ENCODE assay signal across 8 mouse cellular contexts in the genomic region with DNA sequence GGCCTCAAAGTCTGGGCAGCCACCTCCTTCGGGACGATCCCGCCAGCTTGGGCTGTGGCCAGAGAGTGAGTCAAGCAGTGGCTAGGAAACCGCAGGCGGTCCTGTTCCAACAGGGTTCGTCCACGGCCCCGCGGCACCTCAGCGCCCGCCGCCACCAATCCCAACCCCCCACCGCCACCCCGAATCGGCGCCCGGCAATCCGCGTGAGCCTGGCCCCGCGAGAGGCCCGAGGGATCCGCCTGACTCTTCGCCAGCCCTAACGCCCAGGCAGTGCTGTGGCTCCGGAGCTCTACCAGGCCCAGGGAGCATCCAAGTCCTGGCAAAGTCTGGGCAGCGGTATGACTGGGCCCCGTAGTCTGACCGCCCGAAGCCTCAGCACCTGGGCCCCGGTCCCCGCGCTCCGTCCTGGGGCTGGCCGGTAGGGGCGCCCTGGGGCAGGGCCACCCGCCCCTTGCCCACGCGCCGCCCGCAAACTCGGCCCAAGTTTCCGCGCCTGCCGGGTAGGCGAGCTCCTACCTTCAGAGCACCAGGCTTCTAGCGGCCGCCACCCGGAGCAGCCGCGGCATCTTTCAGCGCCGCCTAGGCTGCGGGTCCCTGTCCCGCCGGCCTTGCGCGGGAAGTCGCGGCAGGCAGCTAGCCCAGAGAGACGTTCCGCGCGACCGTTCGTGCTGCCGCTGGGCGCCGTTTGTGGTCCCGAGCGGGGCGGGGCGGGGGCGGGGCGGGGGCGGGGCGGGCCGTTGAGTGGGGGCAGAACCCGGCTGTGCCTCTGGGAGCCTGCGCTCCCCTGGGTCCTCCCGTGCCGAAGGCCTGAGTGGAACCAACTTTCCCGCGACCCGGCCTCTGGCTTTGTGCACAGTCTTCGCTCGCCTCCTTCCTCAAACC. TPM values are rescaled to one million over a fixed set of nuclear protein-coding genes. Genes with fewer than 3 reads are reported as not detected.
DNase-seq lines count a peak whose midpoint lies in the region; ATAC-seq lines count a peak whose summit lies in the region.

A gene (minus strand): TSS at position 700 of the 882 bp plus-strand sequence.

- peak within 1 kb of the TSS; percentile 84 for H3K4me2 ChIP-seq in intestine, embryonic 15.5 days (replicated peaks)
- peak within 1 kb of the TSS; percentile 96 for H3K4me2 ChIP-seq in midbrain, embryonic 11.5 days

- under 1% methylated on average over 79 of the region's 87 CpGs for WGBS in intestine, embryonic 15.5 days
- under 1% methylated on average over 87 of the region's 87 CpGs for WGBS in limb, embryonic 10.5 days
- under 1% methylated on average over 85 of the region's 87 CpGs for WGBS in midbrain, embryonic 11.5 days

- H3K36me3 ChIP-seq in intestine, embryonic 15.5 days = peaks cover 14% of the 10 kb centered on the region
- H3K36me3 ChIP-seq in limb, embryonic 10.5 days = peaks cover 20% of the 10 kb centered on the region
- peaks cover 3% of the 10 kb centered on the region; the same call in 1 of the 2 replicates for H3K36me3 ChIP-seq in midbrain, embryonic 11.5 days (ENCODE audit: control insufficient read depth, insufficient read depth, low read length)

- peak; percentile 67 for DNase-seq in layer of hippocampus, adult 11-12 months (ENCODE audit: low spot score)
- DNase-seq in layer of hippocampus, adult 9-10 months (ENCODE audit: low spot score) = no peak
- DNase-seq in embryo, embryonic 10 days (ENCODE audit: low spot score) = peak; percentile 75
- DNase-seq in gastrocnemius, postnatal 36 days = peak; percentile 55 to 76
- peak; percentile 87 for DNase-seq in limb, embryonic 10.5 days (ENCODE audit: low spot score)
- peak; percentile 97 for DNase-seq in midbrain, embryonic 11.5 days (ENCODE audit: low spot score, missing footprints)
- DNase-seq in right cerebral cortex, postnatal 36 days (ENCODE audit: low spot score in 2 of 2) = peak; percentile 14 to 30

- H3K27me3 ChIP-seq in intestine, embryonic 15.5 days (replicated peaks) = no peaks in the 10 kb centered on the region
- peaks cover 42% of the 10 kb centered on the region for H3K27me3 ChIP-seq in limb, embryonic 10.5 days (ENCODE audit: low read depth, poor library complexity, severe bottlenecking)
- H3K27me3 ChIP-seq in midbrain, embryonic 11.5 days (ENCODE audit: control insufficient read depth, insufficient read depth, low read length) = peaks cover 4% of the 10 kb centered on the region; the same call in 1 of the 2 replicates

- H3K9me3 ChIP-seq in intestine, embryonic 15.5 days = no peaks in the 10 kb centered on the region
- H3K9me3 ChIP-seq in limb, embryonic 10.5 days (replicated peaks) = no peaks in the 10 kb centered on the region
- no peaks in the 10 kb centered on the region for H3K9me3 ChIP-seq in midbrain, embryonic 11.5 days (ENCODE audit: control insufficient read depth, low read length)

- intact Hi-C loops in gastrocnemius, postnatal 36 days (cut with DNase I) = no loop called here

- H3K4me1 ChIP-seq in intestine, embryonic 15.5 days (replicated peaks) = peaks cover 27% of the 10 kb centered on the region
- H3K4me1 ChIP-seq in limb, embryonic 10.5 days = peaks cover 61% of the 10 kb centered on the region
- H3K4me1 ChIP-seq in midbrain, embryonic 11.5 days (ENCODE audit: control insufficient read depth, insufficient read depth, low read length) = peaks cover 10% of the 10 kb centered on the region

- H3K27ac ChIP-seq in intestine, embryonic 15.5 days = peak within 1 kb of the TSS; percentile 86
- peak within 1 kb of the TSS; percentile 93 for H3K27ac ChIP-seq in limb, embryonic 10.5 days
- peak within 1 kb of the TSS; percentile 25; the same call in 1 of the 2 replicates for H3K27ac ChIP-seq in midbrain, embryonic 11.5 days (ENCODE audit: low read depth, low read length)

- peak within 1 kb of the TSS; percentile 93 for H3K4me3 ChIP-seq in intestine, embryonic 15.5 days (replicated peaks)
- peak within 1 kb of the TSS; percentile 94 for H3K4me3 ChIP-seq in limb, embryonic 10.5 days
- peak within 1 kb of the TSS; percentile 75 for H3K4me3 ChIP-seq in midbrain, embryonic 11.5 days (ENCODE audit: low read depth, low read length)

- peak within 1 kb of the TSS; percentile 94 for H3K9ac ChIP-seq in intestine, embryonic 15.5 days
- H3K9ac ChIP-seq in midbrain, embryonic 11.5 days (ENCODE audit: low read length) = peak within 1 kb of the TSS; percentile 85

- peak; percentile 90 for ATAC-seq in intestine, embryonic 15.5 days
- peak; percentile 80 for ATAC-seq in midbrain, embryonic 11.5 days (ENCODE audit: low FRiP score)

RNA-seq across cellular contexts. Expression of the gene that starts here (rescaled TPM):
- 1 to 10 TPM; 3.8 to 4.2 TPM for total RNA-seq in gastrocnemius, postnatal 36 days (2021)
- 27.7 and 29.6 TPM in 2 replicates for polyA plus RNA-seq in intestine, embryonic 15.5 days (2015; fragmentation: Nextera tagmentation; extraction: Ambion mirVana)
- 17.7 and 19.2 TPM in 2 replicates for polyA plus RNA-seq in limb, embryonic 10.5 days (2016; fragmentation: Nextera tagmentation; extraction: Ambion mirVana)
- 6.4 and 9.3 TPM in 2 replicates for polyA plus RNA-seq in midbrain, embryonic 11.5 days (2014; fragmentation: Nextera tagmentation; extraction: Ambion mirVana)

Comparison
In these comparisons a context has a peak if more than half of its experiments do, and no peak if none do; other contexts are left out.
1. H3K27ac ChIP-seq: peak in every context shown above with its lines; median percentile 93 in limb, embryonic 10.5 days; 86 in intestine, embryonic 15.5 days; 25 in midbrain, embryonic 11.5 days.